Mouse (Mus musculus) layer of hippocampus, adult 2 months (tissue): Measurements from ENCODE around the gene Tead3. TPM values are rescaled to one million over a fixed set of nuclear protein-coding genes. Genes with fewer than 3 reads are reported as not detected.
A peak's percentile ranks its signal among the peaks of the same experiment; 100 is the strongest.

ENCODE experiments used
- DNase-seq, 2 experiments: peaks; one replicate each; pipeline ENCODE4 v3.0.0; 2022; ENCODE audit warnings: low spot score in 2 of 2
- H3K27ac ChIP-seq: fragments of 200-600 bp; 2 replicates; pipeline ENCODE4 v1.8.1; 2022
- H3K4me3 ChIP-seq: fragments of 200-600 bp; 2 replicates; pipeline ENCODE4 v1.8.1; 2022; ENCODE audit warnings: mild to moderate bottlenecking
- CTCF ChIP-seq: fragments of 200-600 bp; conservative IDR thresholded peaks from 2 replicates; pipeline ENCODE4 v1.8.1; 2022; ENCODE audit warnings: antibody characterized with exemption, mild to moderate bottlenecking, moderate library complexity
- total RNA-seq, 2 experiments: library from RNA; stranded (reverse); gene quantifications; 2 replicates each; pipeline ENCODE4 v1.2.3; 2021

Tead3 gene
- total RNA-seq, 2 experiments from 2014 or later = 3.0 to 3.2 TPM

GRCm38 (mm10) chr17:28321700-28322099 is 28.9 kb downstream of the Tead3 start:
- no peak overlapping the region for H3K4me3 ChIP-seq
- peak in 1 of 2 experiments; percentile 37 for DNase-seq
- peak overlapping the region; percentile 77 for H3K27ac ChIP-seq
- no peak for TF ChIP-seq CTCF

DNA sequence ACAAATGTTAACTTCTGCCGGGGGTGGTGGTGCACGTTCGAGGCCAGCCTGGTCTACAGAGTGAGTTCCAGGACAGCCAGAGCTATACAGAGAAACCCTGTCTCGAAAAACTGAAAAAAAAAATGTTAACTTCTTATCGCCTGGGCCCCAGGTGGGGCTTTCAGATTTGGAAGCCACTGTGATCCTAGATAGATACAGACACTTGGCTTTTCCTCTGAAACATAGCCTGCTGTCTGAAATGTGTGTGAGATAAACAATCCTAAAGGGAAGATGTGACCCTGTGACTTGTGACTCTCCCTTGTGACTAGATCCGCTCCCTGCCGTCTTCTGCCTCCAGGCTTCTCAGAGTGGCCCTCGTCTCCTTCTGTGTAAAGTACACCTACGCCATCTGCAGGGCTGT is 32.9 kb downstream of the Tead3 start:
- DNase-seq = no peak
- H3K27ac ChIP-seq = no peak overlapping the region
- TF ChIP-seq CTCF = no peak
- no peak overlapping the region for H3K4me3 ChIP-seq

DNA sequence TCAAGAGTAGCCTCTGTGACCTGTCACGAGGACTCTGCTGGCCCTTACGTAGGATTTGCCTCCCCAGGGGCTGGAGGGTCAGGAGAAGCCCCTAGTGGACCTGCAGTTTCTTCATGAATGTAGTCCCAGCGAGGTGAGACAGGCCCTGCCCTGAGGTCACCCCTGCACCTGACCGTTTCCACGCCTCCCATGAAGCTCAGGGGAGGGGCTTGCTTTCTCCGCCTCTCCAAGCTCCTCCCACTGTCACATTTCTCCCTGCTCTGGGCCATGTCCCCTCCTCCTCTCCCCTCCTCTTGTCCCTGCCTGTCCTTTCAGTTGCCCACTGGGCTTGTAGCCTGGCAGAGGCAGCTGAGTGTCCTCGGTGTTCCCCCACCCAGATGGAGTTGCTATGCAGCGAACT is 33.5 kb downstream of the Tead3 start:
- Histone ChIP-seq H3K4me3 (no peak overlapping the region), H3K27ac (no peak overlapping the region)
- DNase-seq = no peak
- TF ChIP-seq CTCF = no peak

DNA sequence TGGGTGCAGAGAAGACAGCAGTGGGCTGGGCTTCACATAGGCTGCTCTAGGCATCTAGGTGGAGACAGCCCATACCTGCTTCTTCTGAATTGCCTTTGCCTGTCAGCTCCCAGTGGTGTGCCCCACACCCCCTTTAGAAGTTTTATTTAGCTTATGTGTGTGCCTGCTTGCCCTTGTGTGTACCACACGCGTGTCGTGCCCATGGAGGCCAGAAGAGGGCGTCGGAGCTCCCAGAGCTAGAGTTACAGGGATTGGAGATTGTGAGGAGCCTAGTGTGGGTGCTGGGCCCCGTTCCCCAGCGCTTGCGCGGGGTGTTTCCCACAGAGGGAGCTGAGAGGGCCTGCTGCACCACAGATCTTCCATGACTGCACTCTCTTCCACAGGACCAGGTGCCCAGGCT is 34.1 kb downstream of the Tead3 start:
- peak; percentile 42 for TF ChIP-seq CTCF
- no peak overlapping the region for H3K4me3 ChIP-seq
- DNase-seq = no peak
- no peak overlapping the region for H3K27ac ChIP-seq

GRCm38 (mm10) chr17:28315611-28316160 is 34.9 kb downstream of the Tead3 start:
- H3K27ac ChIP-seq = no peak overlapping the region

GRCm38 (mm10) chr17:28313880-28314225 is 36.8 kb downstream of the Tead3 start:
- TF ChIP-seq CTCF = no peak
- Histone ChIP-seq H3K27ac (peak overlapping the region; percentile 93), H3K4me3 (peak overlapping the region; percentile 74)
- no peak for DNase-seq

More at GRCm38 (mm10) chr17:28315611-28316160, 34.9 kb downstream of the Tead3 start:
- no peak for DNase-seq
- no peak for TF ChIP-seq CTCF
- H3K4me3 ChIP-seq = no peak overlapping the region

GRCm38 (mm10) chr17:28313212-28313879 is 37.3 kb downstream of the Tead3 start, which contains the start of gene Fance:
Gene Fance (plus strand): TSS chr17:28313519.
- Histone ChIP-seq H3K4me3 (peak within 1 kb of the TSS; percentile 74), H3K27ac (peak within 1 kb of the TSS; percentile 93)
- DNase-seq = peak; percentile 88 to 94
- TF ChIP-seq CTCF = peak; percentile 47

- no peak for DNase-seq
- Histone ChIP-seq H3K27ac (peak overlapping the region; percentile 65), H3K4me3 (peak overlapping the region; percentile 74)
- TF ChIP-seq CTCF = peak; percentile 54
These were observed 38.1 kb downstream of the Tead3 start for GRCm38 (mm10) chr17:28312232-28313211.

- no peak overlapping the region for H3K27ac ChIP-seq
- H3K4me3 ChIP-seq = no peak overlapping the region
- TF ChIP-seq CTCF = no peak
- DNase-seq = no peak
These were observed 39.1 kb downstream of the Tead3 start for GRCm38 (mm10) chr17:28311366-28312132.

DNA sequence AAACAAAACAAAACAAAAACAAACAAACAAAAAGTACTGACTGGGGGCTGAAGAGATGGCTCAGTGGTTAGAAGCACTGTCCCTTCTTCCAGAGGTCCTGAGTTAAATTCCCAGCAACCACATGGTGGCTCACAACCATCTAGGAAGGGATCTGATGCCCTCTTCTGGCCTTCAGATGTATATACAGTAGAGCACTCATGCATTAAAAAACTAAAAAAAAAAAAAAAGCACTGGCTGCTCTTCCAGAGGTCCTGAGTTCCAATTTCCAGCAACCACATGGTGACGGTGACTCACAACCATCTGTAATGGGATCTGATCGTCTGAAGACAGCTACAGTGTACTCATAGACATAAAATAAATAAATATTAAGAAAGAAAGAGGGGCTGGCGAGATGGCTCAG is 39.8 kb downstream of the Tead3 start:
- Histone ChIP-seq H3K27ac (no peak overlapping the region), H3K4me3 (no peak overlapping the region)
- TF ChIP-seq CTCF = peak; percentile 27; the same call in 1 of the 2 replicates
- no peak for DNase-seq

- DNase-seq = peak; percentile 74 to 91
- Histone ChIP-seq H3K27ac (no peak overlapping the region), H3K4me3 (peak overlapping the region; percentile 22; the same call in 1 of the 2 replicates)
- peak; percentile 94 for TF ChIP-seq CTCF
These were observed 42.1 kb downstream of the Tead3 start for GRCm38 (mm10) chr17:28308297-28309195.
